Mouse (Mus musculus) cerebellum, adult 2 months (tissue): Measurements from ENCODE around the gene Fn3krp. TPM values are rescaled to one million over a fixed set of nuclear protein-coding genes. Genes with fewer than 3 reads are reported as not detected.

ENCODE experiments used
- DNase-seq, 2 experiments: peaks; one replicate each; pipeline ENCODE4 v3.0.0; 2021
- H3K27ac ChIP-seq: fragments of 200-500 bp; 2 replicates; pipeline ENCODE4 v1.5.1; 2012; ENCODE audit warnings: low read length, control low read depth, inconsistent platforms; ENCODE audit not compliant: insufficient read depth
- H3K27me3 ChIP-seq: fragments of 200-500 bp; 2 replicates; pipeline ENCODE4 v1.6.1; 2012; ENCODE audit warnings: inconsistent platforms, mild to moderate bottlenecking, low read length, moderate library complexity; ENCODE audit not compliant: control insufficient read depth, insufficient read depth
- H3K4me1 ChIP-seq: fragments of 200-500 bp; 2 replicates; pipeline ENCODE4 v1.6.1; 2011; ENCODE audit warnings: low read length; ENCODE audit not compliant: control insufficient read depth, insufficient read depth
- H3K4me3 ChIP-seq: fragments of 200-500 bp; replicated peaks from 2 replicates; pipeline ENCODE3; 2011; ENCODE audit warnings: mild to moderate bottlenecking, low read depth, low read length, control low read depth; ENCODE audit not compliant: insufficient read depth
- CTCF ChIP-seq: fragments of 200-500 bp; IDR thresholded peaks from 2 replicates; pipeline ENCODE4 v1.5.1; 2011; ENCODE audit warnings: low read depth, mild to moderate bottlenecking, control low read depth, low read length, moderate library complexity, borderline replicate concordance; ENCODE audit not compliant: insufficient read depth
- POLR2A ChIP-seq: fragments of 200-500 bp; IDR thresholded peaks from 2 replicates; pipeline ENCODE4 v1.6.1; 2011; ENCODE audit warnings: low read length, control low read depth, borderline replicate concordance; ENCODE audit not compliant: insufficient read depth
- WGBS: fragments of 180-500 bp; shearing (Covaris S2); methylation state at CpG from one replicate; pipeline ENCODE4 v1.1.7; 2018; 5-methylcytosine and 5-hydroxymethylcytosine counted together
- polyA plus RNA-seq: library from polyadenylated mRNA; depleted of rRNA; stranded (reverse); fragments of >200 nt; gene quantifications from 2 replicates; pipeline ENCODE4 v1.2.3, GENCODE M21; 2012; rRNA removed

The Fn3krp gene
- polyA plus RNA-seq, 1 experiment = 37.7 TPM

- WGBS = 28% methylated on average over 9 of the region's 9 CpGs
- Histone ChIP-seq H3K4me1 (peaks cover 7% of the 10 kb centered on the region; the same call in 1 of the 2 replicates), H3K4me3 (peak overlapping the region; percentile 85), H3K27me3 (no peaks in the 10 kb centered on the region), H3K27ac (no peak overlapping the region)
- TF ChIP-seq POLR2A = no peak
- no peak for TF ChIP-seq CTCF
- no peak for DNase-seq
Measured at GRCm38 (mm10) chr11:121451216-121451726, 30.1 kb downstream of the Fn3krp start.

- peaks cover 7% of the 10 kb centered on the region; the same call in 1 of the 2 replicates for H3K4me1 ChIP-seq
- no peaks in the 10 kb centered on the region for H3K27me3 ChIP-seq
- H3K27ac ChIP-seq = peak within 1 kb of the TSS; percentile 16
- under 1% methylated on average over 58 of the region's 58 CpGs for whole genome bisulfite sequencing
- TF ChIP-seq CTCF = no peak
- TF ChIP-seq POLR2A = peak; percentile 63
- peak within 1 kb of the TSS; percentile 85 for H3K4me3 ChIP-seq
- DNase-seq = peak; percentile 95 to 96
Measured at GRCm38 (mm10) chr11:121451753-121452635, 30.8 kb downstream of the Fn3krp start, which contains the start of gene Tbcd. Gene Tbcd (plus strand): TSS chr11:121451949.

GRCm38 (mm10) chr11:121457874-121458273, 36.7 kb downstream of the Fn3krp start:
- no peak for DNase-seq
- no peak for TF ChIP-seq POLR2A
- TF ChIP-seq CTCF = 0 out of 2 replicates have a peak, but pooled peaks have one; percentile 4
- no peak overlapping the region for H3K27ac ChIP-seq
- H3K27me3 ChIP-seq = no peaks in the 10 kb centered on the region
- peaks cover 7% of the 10 kb centered on the region; the same call in 1 of the 2 replicates for H3K4me1 ChIP-seq
- no peak overlapping the region for H3K4me3 ChIP-seq
- 94% methylated on average over 3 of the region's 3 CpGs for WGBS

GRCm38 (mm10) chr11:121467408-121467807, 46.2 kb downstream of the Fn3krp start:
- 94% methylated on average over 6 of the region's 6 CpGs for WGBS
- DNase-seq = no peak
- TF ChIP-seq CTCF (no peak), POLR2A (no peak)

GRCm38 (mm10) chr11:121474831-121475230, 53.6 kb downstream of the Fn3krp start:
- no peak for DNase-seq
- no peak for TF ChIP-seq CTCF
- TF ChIP-seq POLR2A = no peak
- WGBS = 84% methylated on average over 3 of the region's 3 CpGs
- no peaks in the 10 kb centered on the region for H3K4me1 ChIP-seq
- H3K27me3 ChIP-seq = no peaks in the 10 kb centered on the region
- H3K27ac ChIP-seq = no peak overlapping the region
- no peak overlapping the region for H3K4me3 ChIP-seq

More at GRCm38 (mm10) chr11:121467408-121467807, 46.2 kb downstream of the Fn3krp start:
- Histone ChIP-seq H3K27ac (no peak overlapping the region), H3K27me3 (no peaks in the 10 kb centered on the region), H3K4me1 (no peaks in the 10 kb centered on the region), H3K4me3 (no peak overlapping the region)

- TF ChIP-seq CTCF (peak; percentile 84), POLR2A (no peak)
- DNase-seq = peak; percentile 62 to 73
- no peaks in the 10 kb centered on the region for H3K27me3 ChIP-seq
- no peak overlapping the region for H3K4me3 ChIP-seq
- H3K4me1 ChIP-seq = no peaks in the 10 kb centered on the region
- no peak overlapping the region for H3K27ac ChIP-seq
- 22% methylated on average over 9 of the region's 9 CpGs for WGBS
Measured at GRCm38 (mm10) chr11:121475699-121476415, 54.7 kb downstream of the Fn3krp start.

GRCm38 (mm10) chr11:121479476-121480203, 58.4 kb downstream of the Fn3krp start:
- no peak overlapping the region for H3K27ac ChIP-seq
- no peak overlapping the region for H3K4me3 ChIP-seq
- TF ChIP-seq POLR2A = no peak
- TF ChIP-seq CTCF = no peak
- no peaks in the 10 kb centered on the region for H3K4me1 ChIP-seq
- 86% methylated on average over 15 of the region's 15 CpGs for WGBS
- H3K27me3 ChIP-seq = no peaks in the 10 kb centered on the region
- no peak for DNase-seq

Other genes with a start within 250 kb of the Fn3krp start
- 54.1 and 61.0 TPM in 2 replicates for gene Hexdc, start 217.0 kb upstream of the Fn3krp start, polyA plus RNA-seq
- gene Ogfod3, start 216.7 kb upstream of the Fn3krp start, polyA plus RNA-seq = 11.4 and 12.0 TPM in 2 replicates
- gene Cybc1, start 192.1 kb upstream of the Fn3krp start, polyA plus RNA-seq = 36.2 and 37.4 TPM in 2 replicates
- gene Narf, start 184.1 kb upstream of the Fn3krp start, polyA plus RNA-seq = 60.4 and 68.9 TPM in 2 replicates
- 44.7 and 47.1 TPM in 2 replicates for gene Foxk2, start 161.4 kb upstream of the Fn3krp start, polyA plus RNA-seq
- gene Wdr45b, start 67.0 kb upstream of the Fn3krp start, polyA plus RNA-seq = 65.4 and 66.3 TPM in 2 replicates
- 3.3 and 3.8 TPM in 2 replicates for gene Rab40b, start 33.1 kb upstream of the Fn3krp start, polyA plus RNA-seq
- 57.6 and 59.5 TPM in 2 replicates for gene Fn3k, start 13.5 kb downstream of the Fn3krp start, polyA plus RNA-seq
- gene Tbcd, start 30.5 kb downstream of the Fn3krp start, polyA plus RNA-seq = 76.8 and 77.5 TPM in 2 replicates
- gene Zfp750, start 97.9 kb downstream of the Fn3krp start, polyA plus RNA-seq = 0.98 and 1.00 TPM in 2 replicates